Mouse (Mus musculus): ENCODE measurements at regions not wholly inside any gene's neighbourhood (a gene's known extent, or its start where the extent isn't known, plus 50 kb on each side); places are given as distances from the start of the nearest gene placed in this dataset.

- DNase-seq, result no peak
Observed at GRCm38 (mm10) chr17:68057264-68057663, 53.3 kb upstream of the Arhgap28 start.

GRCm38 (mm10) chr17:68060455-68060854, 56.5 kb upstream of the Arhgap28 start:
- DNase-seq, result no peak

DNA sequence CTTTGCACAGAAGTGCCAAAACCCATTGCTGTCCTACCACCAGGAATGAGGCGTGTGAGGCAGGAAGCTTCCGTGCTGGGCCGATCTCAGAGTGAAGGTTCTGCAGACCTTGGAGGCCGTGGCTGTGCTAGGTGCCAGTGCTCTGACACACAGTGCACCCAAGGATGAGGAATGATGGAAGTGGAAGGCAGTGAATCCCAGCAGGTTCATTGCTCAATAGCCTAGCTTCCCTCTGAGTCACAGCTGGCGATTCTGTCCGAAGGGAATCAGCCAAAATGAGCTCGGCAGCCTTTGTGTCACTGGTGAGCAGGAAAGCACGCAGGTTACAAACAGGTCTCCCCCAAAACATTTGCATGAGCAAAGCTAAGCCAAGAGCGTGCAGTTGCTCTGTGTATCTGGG, 61.8 kb upstream of the Arhgap28 start:
- no peak for DNase-seq

DNA sequence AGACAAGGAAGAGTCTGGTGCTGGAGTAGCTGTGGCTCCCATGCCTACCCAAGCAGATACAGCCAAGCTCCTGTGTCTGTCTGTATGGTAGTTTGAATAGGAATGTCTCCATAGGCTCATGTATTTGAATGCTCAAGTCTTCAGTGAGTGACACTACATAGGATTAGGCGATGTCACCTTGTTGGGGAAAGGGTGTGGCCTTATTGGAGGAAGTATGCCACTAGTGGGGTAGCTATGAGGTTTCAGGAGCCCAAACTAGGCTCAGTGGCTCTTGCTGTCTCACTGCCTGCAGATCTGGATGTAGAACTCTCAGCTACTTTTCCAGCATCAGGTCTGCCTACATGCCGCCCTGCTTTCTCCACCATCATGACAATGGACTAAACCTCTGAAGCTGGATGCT, 62.3 kb upstream of the Arhgap28 start:
- no peak for DNase-seq

DNA sequence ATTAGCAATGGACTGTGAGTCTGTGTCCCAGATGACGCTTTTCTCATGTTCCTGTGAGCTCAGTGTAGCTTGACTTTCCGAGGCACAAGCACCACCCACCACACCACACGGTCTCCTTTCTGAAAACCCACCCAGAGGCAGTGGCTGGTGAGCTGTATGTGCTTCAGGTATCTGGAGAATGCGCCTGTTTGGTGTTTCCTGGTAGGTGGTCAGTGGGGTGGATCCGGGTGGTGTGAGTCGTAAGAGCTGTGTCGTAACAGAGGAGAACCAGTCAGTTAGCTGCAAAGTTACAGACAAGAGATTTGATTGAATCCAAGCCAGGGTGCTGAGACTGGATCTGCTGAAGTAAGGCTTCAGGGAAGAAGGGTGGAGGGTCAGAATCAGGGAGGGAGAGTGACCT, 65.1 kb upstream of the Arhgap28 start:
- DNase-seq, result no peak

- DNase-seq, result no peak
Observed at GRCm38 (mm10) chr17:68069484-68069883, 65.6 kb upstream of the Arhgap28 start.

- DNase-seq, result no peak
Observed at GRCm38 (mm10) chr17:68071472-68071871, 67.6 kb upstream of the Arhgap28 start.

DNA sequence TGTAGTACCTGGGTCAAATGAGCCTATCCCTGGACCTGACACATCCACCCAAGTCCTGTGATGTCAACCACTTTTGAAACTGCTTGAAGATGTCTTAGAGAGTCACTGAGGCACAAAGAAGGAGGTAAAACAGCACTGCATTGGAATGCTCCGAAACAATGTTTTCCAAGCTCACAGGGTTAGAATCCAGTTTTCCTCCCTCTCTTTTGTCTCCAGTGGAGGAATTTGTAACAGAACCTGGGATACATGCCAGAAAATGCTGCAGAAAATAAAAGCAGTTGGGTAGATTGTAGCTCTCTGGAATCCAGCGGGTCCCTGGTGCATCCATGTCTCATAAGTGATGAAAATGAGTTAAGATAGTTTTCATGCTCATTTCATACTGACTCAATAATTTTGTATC, 71.8 kb upstream of the Arhgap28 start:
- DNase-seq, result no peak

GRCm38 (mm10) chr17:68078709-68079108, 74.8 kb upstream of the Arhgap28 start:
- no peak for DNase-seq

GRCm38 (mm10) chr17:68084446-68084845, 80.5 kb upstream of the Arhgap28 start:
- DNase-seq, result no peak

- no peak for DNase-seq
Observed at GRCm38 (mm10) chr17:68087149-68087548, 83.2 kb upstream of the Arhgap28 start.

GRCm38 (mm10) chr17:68089179-68089578, 85.3 kb upstream of the Arhgap28 start:
- DNase-seq, result no peak

GRCm38 (mm10) chr17:68089830-68090229, 85.9 kb upstream of the Arhgap28 start:
- no peak for DNase-seq

- no peak for DNase-seq
Observed at GRCm38 (mm10) chr17:68096982-68097381, 93.1 kb upstream of the Arhgap28 start.

DNA sequence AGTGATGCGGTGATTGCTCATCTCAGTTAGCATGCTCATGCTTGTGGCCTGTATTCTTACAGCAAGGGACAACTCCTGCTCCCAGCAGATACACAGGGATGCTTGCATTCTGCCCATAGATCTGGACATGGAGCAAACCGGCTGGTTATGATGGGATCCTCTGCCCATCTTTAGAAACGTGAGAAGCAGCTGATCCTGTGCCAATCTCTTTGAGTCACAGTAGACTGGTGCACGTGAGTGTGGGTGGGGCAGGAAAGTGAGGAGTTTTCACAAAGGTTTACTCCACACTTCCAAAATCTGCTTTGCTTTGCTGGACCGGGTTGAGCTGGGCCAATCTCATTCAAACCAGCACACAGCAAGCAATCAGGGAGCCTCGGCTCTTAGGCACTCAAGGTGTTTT, 93.5 kb upstream of the Arhgap28 start:
- DNase-seq, result no peak

GRCm38 (mm10) chr17:68100093-68100492, 96.2 kb upstream of the Arhgap28 start:
- DNase-seq, result no peak

- DNase-seq, result peak; percentile 84
Observed at GRCm38 (mm10) chr17:68103346-68103745, 99.4 kb upstream of the Arhgap28 start.

DNA sequence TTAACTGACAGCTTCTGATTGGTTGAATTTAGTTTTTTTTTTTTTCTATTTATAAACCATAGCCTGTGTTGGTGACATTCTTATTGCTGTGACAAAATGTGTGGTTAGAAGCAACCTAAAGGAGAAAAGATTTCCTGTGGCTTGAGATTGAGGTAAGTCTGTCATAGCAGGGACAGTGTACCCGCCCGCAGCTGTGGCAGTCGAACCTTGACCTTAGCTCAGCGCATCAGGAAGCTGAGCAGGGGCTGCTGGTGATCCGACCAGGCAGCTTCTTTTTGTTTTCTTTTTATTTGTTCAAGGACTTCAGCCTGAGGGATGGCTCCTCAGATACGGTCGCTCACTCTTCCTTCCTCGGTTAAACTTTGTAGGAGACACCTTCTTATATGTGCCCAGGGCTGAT, 102.4 kb upstream of the Arhgap28 start:
- no peak for DNase-seq

DNA sequence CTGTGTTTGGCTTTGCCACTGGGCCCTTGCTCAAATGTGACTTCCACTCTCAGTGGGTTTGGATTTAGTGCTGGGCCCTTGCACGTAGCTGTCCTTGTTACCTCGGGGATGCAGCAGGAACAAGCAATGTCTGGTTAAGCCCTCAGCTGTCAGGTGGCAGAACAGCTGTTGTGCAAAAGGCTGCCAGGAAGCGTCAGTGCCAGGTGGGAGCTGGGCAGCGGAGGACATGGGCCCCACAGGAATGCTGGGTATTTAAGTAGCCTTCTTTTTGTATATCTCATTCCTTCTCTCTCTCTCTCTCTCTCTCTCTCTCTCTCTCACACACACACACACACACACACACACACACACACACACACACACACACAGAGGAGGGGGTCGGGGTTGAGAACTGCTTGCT, 104.0 kb upstream of the Arhgap28 start:
- no peak for DNase-seq

DNA sequence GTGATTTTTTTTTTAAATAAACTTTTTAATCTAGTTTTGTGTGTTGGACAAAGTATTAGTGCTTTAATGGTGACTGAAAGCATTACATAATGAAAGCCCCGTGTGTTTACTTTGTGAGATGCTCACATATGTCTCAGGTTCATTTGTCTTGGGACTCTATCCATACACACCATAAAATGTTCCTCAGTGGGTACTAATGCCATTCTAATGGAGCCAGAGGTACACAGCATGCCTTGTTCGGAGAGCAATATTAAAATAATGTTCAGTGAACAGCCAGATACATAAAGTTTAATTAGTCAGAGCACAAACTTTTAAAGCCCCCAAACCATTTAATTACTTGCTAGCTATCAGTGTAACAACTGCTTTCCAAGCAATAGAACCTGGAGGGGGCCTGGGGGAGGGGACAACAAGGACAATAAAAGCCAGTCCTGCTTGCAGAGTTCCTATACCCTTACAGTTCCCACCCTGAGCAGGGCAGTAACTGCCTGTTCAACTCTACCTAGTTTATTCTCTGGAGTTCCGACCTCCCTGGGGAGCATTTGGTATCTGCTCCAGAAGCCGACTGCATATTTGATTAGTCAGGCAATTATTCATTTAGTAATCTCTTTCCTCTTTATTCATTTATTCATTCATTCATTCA, 108.0 kb upstream of the Arhgap28 start:
- DNase-seq, result no peak

DNA sequence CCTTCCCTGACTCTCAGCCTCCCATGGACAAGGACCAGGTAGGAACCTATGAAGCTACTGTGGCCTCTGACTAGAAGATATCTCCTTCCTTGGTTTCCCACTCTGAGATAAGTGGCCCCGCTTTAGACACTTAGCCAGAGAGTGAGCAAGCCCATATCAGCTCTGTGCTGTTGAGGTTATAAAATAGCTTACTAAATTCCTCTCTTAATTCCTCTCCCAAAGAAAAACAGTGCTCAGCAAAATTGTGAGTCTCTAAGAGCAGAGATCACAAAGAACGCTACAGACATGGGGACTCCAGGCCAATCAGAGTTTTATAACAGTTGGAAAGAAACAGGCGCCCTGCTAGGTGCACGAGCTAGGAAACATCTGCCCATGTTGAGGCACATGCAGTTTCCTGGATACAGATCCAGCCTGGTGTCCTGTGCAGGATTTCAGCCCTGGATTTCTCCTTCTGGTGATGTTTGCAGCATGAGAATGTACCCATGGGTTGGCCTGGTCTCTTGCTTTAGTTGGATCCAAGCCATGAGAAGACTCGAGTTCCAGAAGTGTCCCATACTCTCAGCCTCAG, 108.9 kb upstream of the Arhgap28 start:
- no peak for DNase-seq

- no peak for DNase-seq
Observed at GRCm38 (mm10) chr17:68115599-68115998, 111.7 kb upstream of the Arhgap28 start.

DNA sequence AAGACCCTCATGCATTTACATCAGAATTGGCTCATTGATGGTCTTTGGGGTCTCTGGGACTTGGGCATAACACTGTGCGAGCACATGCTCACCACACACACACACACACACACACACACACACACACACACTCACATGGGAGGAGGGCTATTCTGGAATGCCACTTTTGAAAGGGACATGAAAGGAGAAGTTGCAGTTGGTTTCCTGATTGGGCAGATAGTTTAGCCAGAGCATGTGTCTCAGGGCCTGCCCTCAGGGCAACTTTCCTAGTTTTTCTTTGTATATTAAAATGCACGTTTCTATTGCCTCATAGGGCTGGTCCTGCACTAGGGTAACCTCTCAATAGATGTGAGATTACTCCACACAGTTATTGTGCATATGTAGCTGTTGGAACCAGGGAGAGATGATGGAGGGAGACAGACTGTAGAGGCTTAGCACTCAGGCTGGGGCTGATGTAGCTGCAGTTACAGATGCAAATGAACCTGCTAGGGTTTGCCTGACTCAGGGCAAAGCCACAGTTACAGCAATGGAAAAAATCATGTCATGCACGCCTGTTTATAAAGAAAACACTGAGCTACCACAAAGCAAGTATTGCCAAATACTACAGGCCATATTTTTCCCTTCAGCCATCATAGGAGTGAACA, 115.3 kb upstream of the Arhgap28 start:
- no peak for DNase-seq

GRCm38 (mm10) chr17:68120230-68120629, 116.3 kb upstream of the Arhgap28 start:
- DNase-seq, result no peak

GRCm38 (mm10) chr17:68120744-68121143, 116.8 kb upstream of the Arhgap28 start:
- no peak for DNase-seq

Data from kidney, postnatal 10 days (tissue).